Mouse (Mus musculus): Measurements from ENCODE around the gene Fnbp1. TPM values are rescaled to one million over a fixed set of nuclear protein-coding genes. Genes with fewer than 3 reads are reported as not detected.

The Fnbp1 gene
- polyA plus RNA-seq, 1 experiment from 2014 or later, result 23.7 TPM

- Histone ChIP-seq H3K4me2 (ENCODE audit: low read depth, low read length) (no peak overlapping the region), H3K4me1 (ENCODE audit: control insufficient read depth, insufficient read depth, low read length) (peaks cover 6% of the 10 kb centered on the region; the same call in 1 of the 2 replicates), H3K27ac (ENCODE audit: low read length) (no peak overlapping the region), H3K36me3 (ENCODE audit: control insufficient read depth, insufficient read depth) (peaks cover 15% of the 10 kb centered on the region), H3K4me3 (ENCODE audit: low read length) (no peak overlapping the region), H3K9ac (ENCODE audit: low read length) (no peak overlapping the region), H3K27me3 (ENCODE audit: control insufficient read depth, insufficient read depth, low read length) (no peaks in the 10 kb centered on the region), H3K9me3 (replicated peaks; ENCODE audit: control insufficient read depth, low read length) (no peaks in the 10 kb centered on the region)
- ATAC-seq (replicated peaks; ENCODE audit: extremely low read depth, insufficient read depth, low FRiP score), result no peak
- WGBS, result 90% methylated on average over 16 of the region's 16 CpGs
Observed at GRCm38 (mm10) chr2:31076351-31077140, 65.3 kb downstream of the Fnbp1 start.

GRCm38 (mm10) chr2:31075836-31076235, 66.0 kb downstream of the Fnbp1 start:
- Histone ChIP-seq H3K4me2 (ENCODE audit: low read depth, low read length) (no peak overlapping the region), H3K36me3 (ENCODE audit: control insufficient read depth, insufficient read depth) (peaks cover 15% of the 10 kb centered on the region), H3K4me3 (ENCODE audit: low read length) (no peak overlapping the region), H3K9me3 (replicated peaks; ENCODE audit: control insufficient read depth, low read length) (no peaks in the 10 kb centered on the region), H3K9ac (ENCODE audit: low read length) (no peak overlapping the region), H3K27ac (ENCODE audit: low read length) (no peak overlapping the region), H3K27me3 (ENCODE audit: control insufficient read depth, insufficient read depth, low read length) (no peaks in the 10 kb centered on the region), H3K4me1 (ENCODE audit: control insufficient read depth, insufficient read depth, low read length) (no peaks in the 10 kb centered on the region)
- ATAC-seq (replicated peaks; ENCODE audit: extremely low read depth, insufficient read depth, low FRiP score), result no peak
- WGBS, result 92% methylated on average over 7 of the region's 7 CpGs

- no peak overlapping the region for H3K9ac ChIP-seq (ENCODE audit: low read length)
- no peaks in the 10 kb centered on the region for H3K27me3 ChIP-seq (ENCODE audit: control insufficient read depth, insufficient read depth, low read length)
- no peak for ATAC-seq (replicated peaks; ENCODE audit: extremely low read depth, insufficient read depth, low FRiP score)
- H3K27ac ChIP-seq (ENCODE audit: low read length), result no peak overlapping the region
- no peak overlapping the region for H3K4me3 ChIP-seq (ENCODE audit: low read length)
- H3K36me3 ChIP-seq (ENCODE audit: control insufficient read depth, insufficient read depth), result peaks cover 15% of the 10 kb centered on the region
- H3K4me2 ChIP-seq (ENCODE audit: low read depth, low read length), result no peak overlapping the region
- 84% methylated on average over 2 of the region's 2 CpGs for WGBS
- H3K4me1 ChIP-seq (ENCODE audit: control insufficient read depth, insufficient read depth, low read length), result no peaks in the 10 kb centered on the region
- no peaks in the 10 kb centered on the region for H3K9me3 ChIP-seq (replicated peaks; ENCODE audit: control insufficient read depth, low read length)
Observed at GRCm38 (mm10) chr2:31075168-31075567, 66.6 kb downstream of the Fnbp1 start.

GRCm38 (mm10) chr2:31069506-31069905, 72.3 kb downstream of the Fnbp1 start:
- Histone ChIP-seq H3K9me3 (replicated peaks; ENCODE audit: control insufficient read depth, low read length) (no peaks in the 10 kb centered on the region), H3K27me3 (ENCODE audit: control insufficient read depth, insufficient read depth, low read length) (no peaks in the 10 kb centered on the region), H3K27ac (ENCODE audit: low read length) (no peak overlapping the region), H3K4me3 (ENCODE audit: low read length) (no peak overlapping the region), H3K4me1 (ENCODE audit: control insufficient read depth, insufficient read depth, low read length) (0 out of 2 replicates have a peak, but pooled peaks cover 5% of the 10 kb centered on the region), H3K36me3 (ENCODE audit: control insufficient read depth, insufficient read depth) (peaks cover 15% of the 10 kb centered on the region), H3K9ac (ENCODE audit: low read length) (no peak overlapping the region), H3K4me2 (ENCODE audit: low read depth, low read length) (no peak overlapping the region)
- no peak for ATAC-seq (replicated peaks; ENCODE audit: extremely low read depth, insufficient read depth, low FRiP score)
- WGBS, result 94% methylated on average over 7 of the region's 7 CpGs

- ATAC-seq (replicated peaks; ENCODE audit: extremely low read depth, insufficient read depth, low FRiP score), result no peak
- WGBS, result 87% methylated on average over 4 of the region's 4 CpGs
- H3K4me2 ChIP-seq (ENCODE audit: low read depth, low read length), result no peak overlapping the region
Observed at GRCm38 (mm10) chr2:31069114-31069445, 72.7 kb downstream of the Fnbp1 start.

GRCm38 (mm10) chr2:31068246-31069113, 73.3 kb downstream of the Fnbp1 start:
- H3K27ac ChIP-seq (ENCODE audit: low read length), result peak overlapping the region; percentile 66
- H3K4me1 ChIP-seq (ENCODE audit: control insufficient read depth, insufficient read depth, low read length), result 0 out of 2 replicates have a peak, but pooled peaks cover 5% of the 10 kb centered on the region
- H3K27me3 ChIP-seq (ENCODE audit: control insufficient read depth, insufficient read depth, low read length), result no peaks in the 10 kb centered on the region
- no peak overlapping the region for H3K4me2 ChIP-seq (ENCODE audit: low read depth, low read length)
- no peak overlapping the region for H3K9ac ChIP-seq (ENCODE audit: low read length)
- WGBS, result 45% methylated on average over 13 of the region's 13 CpGs
- peak; percentile 69; the same call in 1 of the 2 replicates for ATAC-seq (replicated peaks; ENCODE audit: extremely low read depth, insufficient read depth, low FRiP score)
- H3K9me3 ChIP-seq (replicated peaks; ENCODE audit: control insufficient read depth, low read length), result no peaks in the 10 kb centered on the region
- peaks cover 15% of the 10 kb centered on the region for H3K36me3 ChIP-seq (ENCODE audit: control insufficient read depth, insufficient read depth)
- no peak overlapping the region for H3K4me3 ChIP-seq (ENCODE audit: low read length)

More at GRCm38 (mm10) chr2:31069114-31069445, 72.7 kb downstream of the Fnbp1 start:
- H3K9me3 ChIP-seq (replicated peaks; ENCODE audit: control insufficient read depth, low read length), result no peaks in the 10 kb centered on the region
- no peak overlapping the region for H3K4me3 ChIP-seq (ENCODE audit: low read length)
- no peak overlapping the region for H3K9ac ChIP-seq (ENCODE audit: low read length)
- H3K27me3 ChIP-seq (ENCODE audit: control insufficient read depth, insufficient read depth, low read length), result no peaks in the 10 kb centered on the region
- peaks cover 17% of the 10 kb centered on the region for H3K36me3 ChIP-seq (ENCODE audit: control insufficient read depth, insufficient read depth)
- H3K4me1 ChIP-seq (ENCODE audit: control insufficient read depth, insufficient read depth, low read length), result 0 out of 2 replicates have a peak, but pooled peaks cover 5% of the 10 kb centered on the region
- H3K27ac ChIP-seq (ENCODE audit: low read length), result peak overlapping the region; percentile 66

GRCm38 (mm10) chr2:31067696-31068245, 74.0 kb downstream of the Fnbp1 start:
- Histone ChIP-seq H3K27me3 (ENCODE audit: control insufficient read depth, insufficient read depth, low read length) (no peaks in the 10 kb centered on the region), H3K36me3 (ENCODE audit: control insufficient read depth, insufficient read depth) (peaks cover 10% of the 10 kb centered on the region), H3K9ac (ENCODE audit: low read length) (no peak overlapping the region), H3K4me2 (ENCODE audit: low read depth, low read length) (no peak overlapping the region), H3K4me1 (ENCODE audit: control insufficient read depth, insufficient read depth, low read length) (0 out of 2 replicates have a peak, but pooled peaks cover 5% of the 10 kb centered on the region), H3K9me3 (replicated peaks; ENCODE audit: control insufficient read depth, low read length) (no peaks in the 10 kb centered on the region), H3K27ac (ENCODE audit: low read length) (peak overlapping the region; percentile 26), H3K4me3 (ENCODE audit: low read length) (no peak overlapping the region)
- no peak for ATAC-seq (replicated peaks; ENCODE audit: extremely low read depth, insufficient read depth, low FRiP score)
- WGBS, result 60% methylated on average over 7 of the region's 7 CpGs

- H3K4me1 ChIP-seq (ENCODE audit: control insufficient read depth, insufficient read depth, low read length), result 0 out of 2 replicates have a peak, but pooled peaks cover 5% of the 10 kb centered on the region
- H3K36me3 ChIP-seq (ENCODE audit: control insufficient read depth, insufficient read depth), result peaks cover 3% of the 10 kb centered on the region
- H3K9me3 ChIP-seq (replicated peaks; ENCODE audit: control insufficient read depth, low read length), result no peaks in the 10 kb centered on the region
- H3K4me3 ChIP-seq (ENCODE audit: low read length), result no peak overlapping the region
- no peak overlapping the region for H3K9ac ChIP-seq (ENCODE audit: low read length)
- 77% methylated on average over 13 of the region's 13 CpGs for WGBS
- no peaks in the 10 kb centered on the region for H3K27me3 ChIP-seq (ENCODE audit: control insufficient read depth, insufficient read depth, low read length)
- H3K27ac ChIP-seq (ENCODE audit: low read length), result peak overlapping the region; percentile 1; the same call in 1 of the 2 replicates
- no peak overlapping the region for H3K4me2 ChIP-seq (ENCODE audit: low read depth, low read length)
- ATAC-seq (replicated peaks; ENCODE audit: extremely low read depth, insufficient read depth, low FRiP score), result no peak
Observed at GRCm38 (mm10) chr2:31067059-31067595, 74.7 kb downstream of the Fnbp1 start.

Data from heart, embryonic 16.5 days (tissue).